Mouse (Mus musculus): ENCODE results near the gene Ugcg. TPM values are rescaled to one million over a fixed set of nuclear protein-coding genes. Genes with fewer than 3 reads are reported as not detected.

Gene Ugcg
- polyA plus RNA-seq, 1 experiment from 2014 or later, result 6.2 TPM

- Histone ChIP-seq H3K9me3 (replicated peaks) (no peaks in the 10 kb centered on the region), H3K36me3 (no peaks in the 10 kb centered on the region), H3K9ac (no peak overlapping the region), H3K27me3 (no peaks in the 10 kb centered on the region), H3K4me1 (replicated peaks) (peaks cover 22% of the 10 kb centered on the region), H3K4me3 (no peak overlapping the region), H3K27ac (no peak overlapping the region), H3K4me2 (no peak overlapping the region)
- WGBS, result 37% methylated on average over 2 of the region's 2 CpGs
- no peak for ATAC-seq (replicated peaks; ENCODE audit: insufficient number of reproducible peaks, insufficient read depth, low FRiP score, low read depth)
These were observed 16.4 kb upstream of the Ugcg start for GRCm38 (mm10) chr4:59172616-59173015.

GRCm38 (mm10) chr4:59173181-59173922, 15.7 kb upstream of the Ugcg start:
- no peaks in the 10 kb centered on the region for H3K36me3 ChIP-seq
- no peaks in the 10 kb centered on the region for H3K27me3 ChIP-seq
- H3K27ac ChIP-seq, result no peak overlapping the region
- ATAC-seq (replicated peaks; ENCODE audit: insufficient number of reproducible peaks, insufficient read depth, low FRiP score, low read depth), result no peak
- no peak overlapping the region for H3K4me2 ChIP-seq
- no peak overlapping the region for H3K9ac ChIP-seq
- peaks cover 22% of the 10 kb centered on the region for H3K4me1 ChIP-seq (replicated peaks)
- WGBS, result 49% methylated on average over 2 of the region's 2 CpGs
- no peak overlapping the region for H3K4me3 ChIP-seq
- H3K9me3 ChIP-seq (replicated peaks), result no peaks in the 10 kb centered on the region

- peaks cover 22% of the 10 kb centered on the region for H3K4me1 ChIP-seq (replicated peaks)
- H3K27me3 ChIP-seq, result no peaks in the 10 kb centered on the region
- no peaks in the 10 kb centered on the region for H3K36me3 ChIP-seq
- 17% methylated on average over 4 of the region's 4 CpGs for WGBS
- H3K9ac ChIP-seq, result no peak overlapping the region
- H3K4me2 ChIP-seq, result no peak overlapping the region
- peak; percentile 76; the same call in 1 of the 2 replicates for ATAC-seq (replicated peaks; ENCODE audit: insufficient number of reproducible peaks, insufficient read depth, low FRiP score, low read depth)
- H3K4me3 ChIP-seq, result no peak overlapping the region
- no peaks in the 10 kb centered on the region for H3K9me3 ChIP-seq (replicated peaks)
- H3K27ac ChIP-seq, result peak overlapping the region; percentile 62
These were observed 14.1 kb upstream of the Ugcg start for GRCm38 (mm10) chr4:59175003-59175402.

- Histone ChIP-seq H3K9me3 (replicated peaks) (no peaks in the 10 kb centered on the region), H3K4me2 (no peak overlapping the region), H3K27me3 (no peaks in the 10 kb centered on the region), H3K36me3 (no peaks in the 10 kb centered on the region), H3K4me1 (replicated peaks) (peaks cover 22% of the 10 kb centered on the region), H3K9ac (no peak overlapping the region), H3K4me3 (no peak overlapping the region), H3K27ac (no peak overlapping the region)
- no peak for ATAC-seq (replicated peaks; ENCODE audit: insufficient number of reproducible peaks, insufficient read depth, low FRiP score, low read depth)
- WGBS, result 43% methylated on average over 6 of the region's 6 CpGs
These were observed 13.1 kb upstream of the Ugcg start for GRCm38 (mm10) chr4:59175929-59176328.

GRCm38 (mm10) chr4:59177566-59177965, 11.5 kb upstream of the Ugcg start:
- H3K4me1 ChIP-seq (replicated peaks), result peaks cover 21% of the 10 kb centered on the region
- H3K4me2 ChIP-seq, result no peak overlapping the region
- no peak overlapping the region for H3K4me3 ChIP-seq
- H3K27ac ChIP-seq, result no peak overlapping the region
- no peak for ATAC-seq (replicated peaks; ENCODE audit: insufficient number of reproducible peaks, insufficient read depth, low FRiP score, low read depth)
- H3K27me3 ChIP-seq, result no peaks in the 10 kb centered on the region
- no peaks in the 10 kb centered on the region for H3K36me3 ChIP-seq
- H3K9me3 ChIP-seq (replicated peaks), result no peaks in the 10 kb centered on the region
- WGBS, result 66% methylated on average over 2 of the region's 2 CpGs
- H3K9ac ChIP-seq, result no peak overlapping the region

GRCm38 (mm10) chr4:59181320-59182271, 7.5 kb upstream of the Ugcg start:
- H3K9ac ChIP-seq, result no peak overlapping the region
- no peak for ATAC-seq (replicated peaks; ENCODE audit: insufficient number of reproducible peaks, insufficient read depth, low FRiP score, low read depth)
- no peak overlapping the region for H3K4me3 ChIP-seq
- no peak overlapping the region for H3K4me2 ChIP-seq
- 56% methylated on average over 5 of the region's 5 CpGs for WGBS
- H3K9me3 ChIP-seq (replicated peaks), result no peaks in the 10 kb centered on the region
- no peaks in the 10 kb centered on the region for H3K36me3 ChIP-seq
- H3K4me1 ChIP-seq (replicated peaks), result no peaks in the 10 kb centered on the region
- H3K27me3 ChIP-seq, result no peaks in the 10 kb centered on the region
- H3K27ac ChIP-seq, result no peak overlapping the region

- Histone ChIP-seq H3K27me3 (no peaks in the 10 kb centered on the region), H3K9me3 (replicated peaks) (no peaks in the 10 kb centered on the region), H3K27ac (no peak overlapping the region), H3K4me2 (no peak overlapping the region), H3K9ac (no peak overlapping the region), H3K36me3 (no peaks in the 10 kb centered on the region), H3K4me3 (no peak overlapping the region), H3K4me1 (replicated peaks) (peaks cover 7% of the 10 kb centered on the region)
- WGBS, result 71% methylated on average over 3 of the region's 3 CpGs
- no peak for ATAC-seq (replicated peaks; ENCODE audit: insufficient number of reproducible peaks, insufficient read depth, low FRiP score, low read depth)
These were observed 3.4 kb upstream of the Ugcg start for GRCm38 (mm10) chr4:59185671-59186070.

GRCm38 (mm10) chr4:59187289-59187688, 1.8 kb upstream of the Ugcg start:
- no peaks in the 10 kb centered on the region for H3K9me3 ChIP-seq (replicated peaks)
- no peak overlapping the region for H3K27ac ChIP-seq
- ATAC-seq (replicated peaks; ENCODE audit: insufficient number of reproducible peaks, insufficient read depth, low FRiP score, low read depth), result no peak
- H3K4me3 ChIP-seq, result no peak overlapping the region
- no peaks in the 10 kb centered on the region for H3K27me3 ChIP-seq
- H3K4me2 ChIP-seq, result no peak overlapping the region
- no peaks in the 10 kb centered on the region for H3K36me3 ChIP-seq
- H3K4me1 ChIP-seq (replicated peaks), result peaks cover 10% of the 10 kb centered on the region
- WGBS, result 26% methylated on average over 3 of the region's 3 CpGs
- no peak overlapping the region for H3K9ac ChIP-seq

GRCm38 (mm10) chr4:59188474-59188801, 619 bp upstream of the Ugcg start:
- WGBS, result 27% methylated on average over 4 of the region's 4 CpGs
- H3K27me3 ChIP-seq, result no peaks in the 10 kb centered on the region
- ATAC-seq (replicated peaks; ENCODE audit: insufficient number of reproducible peaks, insufficient read depth, low FRiP score, low read depth), result no peak
- peak overlapping the region; percentile 98 for H3K9ac ChIP-seq
- peak overlapping the region; percentile 78 for H3K4me2 ChIP-seq
- H3K4me1 ChIP-seq (replicated peaks), result peaks cover 10% of the 10 kb centered on the region
- H3K9me3 ChIP-seq (replicated peaks), result no peaks in the 10 kb centered on the region
- peak overlapping the region; percentile 98 for H3K4me3 ChIP-seq
- H3K36me3 ChIP-seq, result no peaks in the 10 kb centered on the region
- peak overlapping the region; percentile 92 for H3K27ac ChIP-seq

- Histone ChIP-seq H3K36me3 (no peaks in the 10 kb centered on the region), H3K4me1 (replicated peaks) (peaks cover 15% of the 10 kb centered on the region), H3K9ac (peak overlapping the region; percentile 98), H3K4me3 (peak overlapping the region; percentile 98), H3K27me3 (no peaks in the 10 kb centered on the region), H3K9me3 (replicated peaks) (no peaks in the 10 kb centered on the region), H3K27ac (peak overlapping the region; percentile 92), H3K4me2 (peak overlapping the region; percentile 78)
- ATAC-seq (replicated peaks; ENCODE audit: insufficient number of reproducible peaks, insufficient read depth, low FRiP score, low read depth), result peak; percentile 36; the same call in 1 of the 2 replicates
- WGBS, result under 1% methylated on average over 47 of the region's 54 CpGs
These were observed 635 bp downstream of the Ugcg start for GRCm38 (mm10) chr4:59189546-59190237.
